9 mouse cellular contexts compared by ENCODE assay signal in the genomic region with DNA sequence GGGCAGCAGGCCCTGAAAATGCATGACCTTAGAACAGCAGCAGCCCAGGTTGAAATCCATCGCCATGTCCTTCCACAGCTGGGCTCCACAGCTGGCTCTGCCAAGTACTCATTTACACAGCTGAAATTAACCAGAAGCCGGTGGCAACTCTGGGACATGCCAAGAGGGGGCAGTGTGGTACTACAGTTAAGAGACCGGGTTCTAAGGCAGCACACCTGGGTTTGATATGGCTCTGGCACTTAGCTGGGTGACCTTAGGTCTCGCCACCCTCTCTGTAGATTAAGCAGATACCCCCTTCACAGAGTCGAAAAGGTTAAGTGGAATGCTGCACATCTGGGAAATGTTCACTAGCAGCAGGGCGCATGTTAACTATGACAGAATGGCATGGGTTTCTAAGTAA. TPM values are rescaled to one million over a fixed set of nuclear protein-coding genes. Genes with fewer than 3 reads are reported as not detected.
DNase-seq lines count a peak whose midpoint lies in the region; ATAC-seq lines count a peak whose summit lies in the region.
"Had no signal": no experiment of that assay in that cellular context is flagged by ENCODE, and none has a peak within 500 bp of the region (broad histone marks: within the 10 kb centered on the region; RNA-seq: fewer than 3 reads in every experiment).

No protein-coding gene starts in this region.

- H3K36me3 ChIP-seq in kidney, embryonic 15.5 days, result no peaks in the 10 kb centered on the region
- H3K36me3 ChIP-seq in limb, embryonic 10.5 days, result no peaks in the 10 kb centered on the region
- H3K36me3 ChIP-seq in neural tube, embryonic 12.5 days, result no peaks in the 10 kb centered on the region
- H3K36me3 ChIP-seq in stomach, embryonic 16.5 days (ENCODE audit: control insufficient read depth, insufficient read depth, low read length), result no peaks in the 10 kb centered on the region
- H3K36me3 ChIP-seq: midbrain, embryonic 12.5 days had no signal

- H3K4me1 ChIP-seq in kidney, embryonic 15.5 days, result peaks cover 9% of the 10 kb centered on the region
- H3K4me1 ChIP-seq in limb, embryonic 10.5 days, result peaks cover 39% of the 10 kb centered on the region
- H3K4me1 ChIP-seq in neural tube, embryonic 12.5 days, result peaks cover 28% of the 10 kb centered on the region
- no peaks in the 10 kb centered on the region for H3K4me1 ChIP-seq in stomach, embryonic 16.5 days (ENCODE audit: control insufficient read depth, insufficient read depth, low read length)

- H3K27ac ChIP-seq in kidney, embryonic 15.5 days, result no peak overlapping the region
- no peak overlapping the region for H3K27ac ChIP-seq in limb, embryonic 10.5 days
- H3K27ac ChIP-seq in neural tube, embryonic 12.5 days, result no peak overlapping the region
- H3K27ac ChIP-seq in stomach, embryonic 16.5 days (ENCODE audit: low read length), result no peak overlapping the region

- WGBS in kidney, embryonic 15.5 days, result 36% methylated on average over 6 of the region's 6 CpGs
- 14% methylated on average over 6 of the region's 6 CpGs for WGBS in limb, embryonic 10.5 days
- 40% methylated on average over 6 of the region's 6 CpGs for WGBS in neural tube, embryonic 12.5 days
- WGBS in stomach, embryonic 16.5 days, result 33% methylated on average over 6 of the region's 6 CpGs

- no peaks in the 10 kb centered on the region for H3K9me3 ChIP-seq in kidney, embryonic 15.5 days (replicated peaks)
- no peaks in the 10 kb centered on the region for H3K9me3 ChIP-seq in limb, embryonic 10.5 days (replicated peaks)
- H3K9me3 ChIP-seq in neural tube, embryonic 12.5 days, result no peaks in the 10 kb centered on the region
- H3K9me3 ChIP-seq in stomach, embryonic 16.5 days (replicated peaks; ENCODE audit: control insufficient read depth, low read length), result no peaks in the 10 kb centered on the region
- H3K9me3 ChIP-seq: midbrain, embryonic 12.5 days had no signal

- H3K4me3 ChIP-seq in kidney, embryonic 15.5 days (replicated peaks), result no peak overlapping the region
- H3K4me3 ChIP-seq in limb, embryonic 10.5 days, result no peak overlapping the region
- H3K4me3 ChIP-seq in neural tube, embryonic 12.5 days, result no peak overlapping the region
- H3K4me3 ChIP-seq in stomach, embryonic 16.5 days (replicated peaks; ENCODE audit: low read length), result no peak overlapping the region
- H3K4me3 ChIP-seq: midbrain, embryonic 12.5 days had no signal

- ATAC-seq in kidney, embryonic 15.5 days (replicated peaks; ENCODE audit: low FRiP score), result no peak
- peak; percentile 56 for ATAC-seq in frontal cortex, adult (ENCODE audit: low TSS enrichment)
- ATAC-seq in neural tube, embryonic 12.5 days (ENCODE audit: low FRiP score, low read depth), result peak; percentile 44; the same call in 1 of the 2 replicates
- peak; percentile 7; the same call in 1 of the 2 replicates for ATAC-seq in stomach, embryonic 16.5 days (ENCODE audit: insufficient read depth, low FRiP score)

- H3K27me3 ChIP-seq in kidney, embryonic 15.5 days, result peaks cover 3% of the 10 kb centered on the region; the same call in 1 of the 2 replicates
- peaks cover 27% of the 10 kb centered on the region for H3K27me3 ChIP-seq in limb, embryonic 10.5 days (ENCODE audit: low read depth, poor library complexity, severe bottlenecking)
- no peaks in the 10 kb centered on the region for H3K27me3 ChIP-seq in neural tube, embryonic 12.5 days (replicated peaks)
- H3K27me3 ChIP-seq in stomach, embryonic 16.5 days (ENCODE audit: control insufficient read depth, insufficient read depth, low read length), result no peaks in the 10 kb centered on the region
- H3K27me3 ChIP-seq: midbrain, embryonic 12.5 days had no signal

- no peak overlapping the region for H3K9ac ChIP-seq in kidney, embryonic 15.5 days
- H3K9ac ChIP-seq in neural tube, embryonic 12.5 days, result no peak overlapping the region
- no peak overlapping the region for H3K9ac ChIP-seq in stomach, embryonic 16.5 days (ENCODE audit: low read length)
- H3K9ac ChIP-seq: midbrain, embryonic 12.5 days had no signal

- DNase-seq in kidney, adult 11 months, result peak; percentile 86
- peak; percentile 62 for DNase-seq in c-Kit-positive CD71-negative TER-119-negative erythroid progenitor cells, embryonic 14.5 days (ENCODE audit: low read depth)
- peak; percentile 84 for DNase-seq in induced T-regulatory cell, adult 2 months (ENCODE audit: low read depth)
- DNase-seq in limb, embryonic 10.5 days (ENCODE audit: low spot score), result peak; percentile 91

- H3K4me2 ChIP-seq in kidney, embryonic 15.5 days, result no peak overlapping the region
- no peak overlapping the region for H3K4me2 ChIP-seq in neural tube, embryonic 12.5 days (replicated peaks)
- H3K4me2 ChIP-seq in stomach, embryonic 16.5 days (ENCODE audit: low read depth, low read length), result no peak overlapping the region
- H3K4me2 ChIP-seq: midbrain, embryonic 12.5 days had no signal

RNA-seq across cellular contexts. Expression of a gene that starts 16.8 kb away (rescaled TPM):
- 1.9 and 2.8 TPM in 2 replicates for polyA plus RNA-seq in kidney, embryonic 15.5 days (2015; fragmentation: Nextera tagmentation; extraction: Ambion mirVana)
- polyA plus RNA-seq in limb, embryonic 10.5 days (2016; fragmentation: Nextera tagmentation; extraction: Ambion mirVana), result 1.1 and 1.9 TPM in 2 replicates
- polyA plus RNA-seq in neural tube, embryonic 12.5 days (2016; fragmentation: Nextera tagmentation; extraction: Ambion mirVana), result 17.4 and 18.3 TPM in 2 replicates
- polyA plus RNA-seq in stomach, embryonic 16.5 days (2015; fragmentation: Nextera tagmentation; extraction: Ambion mirVana), result 2.9 and 3.0 TPM in 2 replicates

RNA-seq across cellular contexts. Expression of a gene that starts 17.0 kb away (rescaled TPM):
- polyA plus RNA-seq in kidney, embryonic 15.5 days (2015; fragmentation: Nextera tagmentation; extraction: Ambion mirVana), result 1.6 and 1.7 TPM in 2 replicates
- 0.93 and 1.7 TPM in 2 replicates for polyA plus RNA-seq in limb, embryonic 10.5 days (2016; fragmentation: Nextera tagmentation; extraction: Ambion mirVana)
- polyA plus RNA-seq in neural tube, embryonic 12.5 days (2016; fragmentation: Nextera tagmentation; extraction: Ambion mirVana), result 1.8 and 1.9 TPM in 2 replicates
- 4.7 and 5.1 TPM in 2 replicates for polyA plus RNA-seq in stomach, embryonic 16.5 days (2015; fragmentation: Nextera tagmentation; extraction: Ambion mirVana)

RNA-seq across cellular contexts. Expression of a gene that starts 35.4 kb away (rescaled TPM):
- polyA plus RNA-seq in kidney, embryonic 15.5 days (2015; fragmentation: Nextera tagmentation; extraction: Ambion mirVana), result 0.55 TPM in 1 of 2 replicates, not detected in the other
- 4.3 and 7.3 TPM in 2 replicates for polyA plus RNA-seq in limb, embryonic 10.5 days (2016; fragmentation: Nextera tagmentation; extraction: Ambion mirVana)
- 3.7 and 5.1 TPM in 2 replicates for polyA plus RNA-seq in neural tube, embryonic 12.5 days (2016; fragmentation: Nextera tagmentation; extraction: Ambion mirVana)
- polyA plus RNA-seq in stomach, embryonic 16.5 days (2015; fragmentation: Nextera tagmentation; extraction: Ambion mirVana), result 0.65 and 0.87 TPM in 2 replicates

RNA-seq across cellular contexts. Expression of a gene that starts 49.7 kb away (rescaled TPM):
- polyA plus RNA-seq in kidney, embryonic 15.5 days (2015; fragmentation: Nextera tagmentation; extraction: Ambion mirVana), result 7.4 and 9.0 TPM in 2 replicates
- polyA plus RNA-seq in limb, embryonic 10.5 days (2016; fragmentation: Nextera tagmentation; extraction: Ambion mirVana), result 3.4 and 5.2 TPM in 2 replicates
- polyA plus RNA-seq in neural tube, embryonic 12.5 days (2016; fragmentation: Nextera tagmentation; extraction: Ambion mirVana), result 6.4 and 8.9 TPM in 2 replicates
- 7.9 and 9.6 TPM in 2 replicates for polyA plus RNA-seq in stomach, embryonic 16.5 days (2015; fragmentation: Nextera tagmentation; extraction: Ambion mirVana)
